Comparison of ENCODE assay signal across 20 mouse cellular contexts in genomic region chr10:14199332-14199731, GRCm38 (mm10).
"Had no signal": no experiment of that assay in that cellular context is flagged by ENCODE, and none has a peak within 500 bp of the region (broad histone marks: within the 10 kb centered on the region; RNA-seq: fewer than 3 reads in every experiment).

No protein-coding gene starts in this region.

- H3K36me3 ChIP-seq: kidney, embryonic 15.5 days; limb, embryonic 10.5 days; limb, embryonic 13.5 days; liver, embryonic 12.5 days; liver, embryonic 15.5 days; lung, embryonic 15.5 days; midbrain, embryonic 10.5 days; midbrain, embryonic 13.5 days had no signal

- H3K4me3 ChIP-seq: kidney, embryonic 15.5 days; limb, embryonic 10.5 days; limb, embryonic 13.5 days; liver, embryonic 12.5 days; liver, embryonic 15.5 days; lung, embryonic 15.5 days; megakaryocyte, embryonic 14.5 days; midbrain, embryonic 10.5 days; midbrain, embryonic 13.5 days had no signal

- H3K9me3 ChIP-seq: kidney, embryonic 15.5 days; limb, embryonic 10.5 days; limb, embryonic 13.5 days; liver, embryonic 12.5 days; liver, embryonic 15.5 days; lung, embryonic 15.5 days; megakaryocyte, embryonic 14.5 days; midbrain, embryonic 10.5 days; midbrain, embryonic 13.5 days had no signal

- H3K27ac ChIP-seq: kidney, embryonic 15.5 days; limb, embryonic 10.5 days; limb, embryonic 13.5 days; liver, embryonic 12.5 days; liver, embryonic 15.5 days; lung, embryonic 15.5 days; midbrain, embryonic 10.5 days; midbrain, embryonic 13.5 days; stomach, postnatal 0 days had no signal

- H3K9ac ChIP-seq: kidney, embryonic 15.5 days; limb, embryonic 13.5 days; liver, embryonic 12.5 days; liver, embryonic 15.5 days; lung, embryonic 15.5 days; midbrain, embryonic 13.5 days had no signal

- ATAC-seq: liver, embryonic 12.5 days; midbrain, embryonic 13.5 days had no signal

- DNase-seq: kidney, adult 8-10 months; kidney, postnatal 10 days; kidney, postnatal 36 days; liver; lung, adult 18-20 months; lung, postnatal 10 days; lung, postnatal 36 days; thymus, adult 2 months; thymus, postnatal 14 days; thymus, postnatal 4 days had no signal

- H3K27me3 ChIP-seq: kidney, embryonic 15.5 days; liver, embryonic 12.5 days; liver, embryonic 15.5 days; lung, embryonic 15.5 days; midbrain, embryonic 13.5 days had no signal

- H3K4me2 ChIP-seq: kidney, embryonic 15.5 days; limb, embryonic 13.5 days; liver, embryonic 12.5 days; liver, embryonic 15.5 days; lung, embryonic 15.5 days; midbrain, embryonic 13.5 days had no signal

- H3K4me1 ChIP-seq: limb, embryonic 13.5 days; liver, embryonic 12.5 days; liver, embryonic 15.5 days; megakaryocyte, embryonic 14.5 days had no signal
